Mouse (Mus musculus): ENCODE measurements at regions not wholly inside any gene's neighbourhood (a gene's known extent, or its start where the extent isn't known, plus 50 kb on each side); places are given as distances from the start of the nearest gene placed in this dataset.
A peak's percentile ranks its signal among the peaks of the same experiment; 100 is the strongest.

DNA sequence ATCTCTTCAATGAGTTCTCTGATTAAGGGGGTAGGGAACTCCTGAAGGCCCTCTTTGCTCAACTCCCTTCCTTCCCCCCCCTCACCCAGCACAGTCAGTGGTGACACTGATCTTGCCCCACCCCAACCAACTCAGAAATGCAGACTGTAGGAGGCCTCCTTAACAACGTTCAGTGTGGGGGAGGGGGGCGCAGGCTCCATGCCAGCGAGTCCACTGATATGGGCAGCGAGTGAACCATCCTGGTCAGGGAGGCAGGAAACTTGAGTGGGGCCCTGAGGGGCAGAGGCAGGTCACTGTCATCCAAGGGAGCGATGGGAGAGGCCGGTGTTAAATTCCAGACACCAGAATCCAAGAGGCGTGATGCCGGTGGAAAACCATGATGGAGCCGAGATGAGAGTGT lies 70.5 kb upstream of the Calm2 start:
- Histone ChIP-seq H3K27me3 (no peaks in the 10 kb centered on the region), H3K4me2 (peak overlapping the region; percentile 21), H3K9ac (no peak overlapping the region), H3K36me3 (no peaks in the 10 kb centered on the region), H3K4me3 (replicated peaks) (no peak overlapping the region), H3K4me1 (peaks cover 37% of the 10 kb centered on the region), H3K9me3 (replicated peaks) (no peaks in the 10 kb centered on the region), H3K27ac (no peak overlapping the region)
- peak; percentile 59 for ATAC-seq (replicated peaks; ENCODE audit: low FRiP score)
- WGBS: 27% methylated on average over 9 of the region's 9 CpGs

DNA sequence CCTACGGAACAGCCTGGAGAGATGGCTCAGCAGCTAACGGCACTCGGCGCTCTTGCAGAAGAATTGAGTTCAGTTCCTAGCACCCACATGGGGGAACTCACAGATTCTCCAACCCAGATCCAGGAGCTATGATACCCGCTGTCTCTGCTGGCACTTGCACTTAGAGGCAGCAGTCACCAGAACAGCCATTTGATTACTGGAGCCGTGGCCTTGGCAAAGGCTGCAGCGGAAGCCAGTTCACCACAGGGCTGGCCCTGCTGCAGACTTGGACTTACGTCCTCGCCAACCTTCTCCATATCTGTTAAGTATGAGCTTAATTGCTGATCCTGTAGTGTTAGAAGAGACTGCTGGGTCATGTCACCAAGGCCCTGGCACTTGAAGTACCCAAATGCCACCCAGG lies 72.7 kb upstream of the Calm2 start:
- Histone ChIP-seq H3K4me3 (replicated peaks) (no peak overlapping the region), H3K27me3 (no peaks in the 10 kb centered on the region), H3K36me3 (no peaks in the 10 kb centered on the region), H3K4me2 (no peak overlapping the region), H3K9me3 (replicated peaks) (no peaks in the 10 kb centered on the region), H3K9ac (no peak overlapping the region), H3K27ac (no peak overlapping the region), H3K4me1 (peaks cover 44% of the 10 kb centered on the region)
- ATAC-seq (replicated peaks; ENCODE audit: low FRiP score): no peak
- 90% methylated on average over 9 of the region's 9 CpGs for WGBS

DNA sequence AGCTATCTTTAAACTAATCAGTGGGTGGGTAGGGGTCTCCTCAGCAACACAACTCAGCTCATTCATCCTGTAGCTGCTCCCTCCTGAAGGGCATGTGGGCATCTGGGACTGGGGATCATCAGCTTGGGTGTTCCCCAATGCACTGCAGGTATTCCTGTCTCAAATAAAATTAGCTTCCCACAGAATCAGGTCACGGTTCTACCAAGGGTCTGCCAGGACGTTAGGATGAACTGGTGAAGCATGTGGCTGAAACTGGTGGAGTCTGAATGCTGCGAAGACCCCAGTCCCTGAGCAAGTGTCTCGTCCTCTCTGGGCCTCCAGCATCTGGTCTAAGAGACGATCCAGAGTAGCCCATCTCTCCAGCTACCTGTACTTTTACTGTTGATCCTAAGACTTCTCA lies 74.1 kb upstream of the Calm2 start:
- Histone ChIP-seq H3K9me3 (replicated peaks) (no peaks in the 10 kb centered on the region), H3K4me3 (replicated peaks) (no peak overlapping the region), H3K4me1 (peaks cover 41% of the 10 kb centered on the region), H3K27me3 (no peaks in the 10 kb centered on the region), H3K4me2 (no peak overlapping the region), H3K27ac (no peak overlapping the region), H3K36me3 (no peaks in the 10 kb centered on the region), H3K9ac (no peak overlapping the region)
- ATAC-seq (replicated peaks; ENCODE audit: low FRiP score): no peak
- 91% methylated on average over 5 of the region's 5 CpGs for WGBS

DNA sequence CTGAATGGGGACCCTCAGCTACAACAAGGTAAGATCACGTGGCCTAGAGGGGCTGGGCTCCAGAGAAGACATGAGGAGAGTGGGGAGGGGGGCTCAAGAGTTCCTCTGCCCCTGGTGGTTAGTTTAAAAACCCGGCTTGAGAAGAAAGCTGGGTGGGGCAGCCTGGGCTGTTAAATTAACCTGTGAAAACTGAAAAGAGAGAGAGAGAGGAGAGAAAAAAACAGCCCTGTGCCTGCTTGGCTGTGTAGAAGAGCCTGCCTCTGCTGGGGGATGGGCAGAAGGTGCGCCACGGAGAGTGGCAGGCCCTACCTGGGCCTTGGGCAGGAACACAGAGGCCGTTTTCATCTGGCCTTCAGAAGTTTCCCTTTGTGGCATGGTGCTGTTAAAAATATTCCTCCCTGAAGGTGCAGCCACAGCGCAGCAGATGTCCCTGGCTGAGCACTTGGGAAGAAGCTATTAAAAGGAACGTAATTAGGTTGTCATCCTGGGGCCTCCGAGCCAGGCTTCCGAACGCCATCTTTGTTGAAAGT lies 75.0 kb upstream of the Calm2 start:
- Histone ChIP-seq H3K4me1 (peaks cover 35% of the 10 kb centered on the region), H3K27ac (peak overlapping the region; percentile 9; the same call in 1 of the 2 replicates), H3K4me3 (replicated peaks) (no peak overlapping the region), H3K9me3 (replicated peaks) (no peaks in the 10 kb centered on the region), H3K4me2 (no peak overlapping the region), H3K9ac (no peak overlapping the region), H3K36me3 (no peaks in the 10 kb centered on the region), H3K27me3 (no peaks in the 10 kb centered on the region)
- ATAC-seq (replicated peaks; ENCODE audit: low FRiP score): 0 out of 2 replicates have a peak, but pooled peaks have one; percentile 35
- 36% methylated on average over 10 of the region's 10 CpGs for WGBS

DNA sequence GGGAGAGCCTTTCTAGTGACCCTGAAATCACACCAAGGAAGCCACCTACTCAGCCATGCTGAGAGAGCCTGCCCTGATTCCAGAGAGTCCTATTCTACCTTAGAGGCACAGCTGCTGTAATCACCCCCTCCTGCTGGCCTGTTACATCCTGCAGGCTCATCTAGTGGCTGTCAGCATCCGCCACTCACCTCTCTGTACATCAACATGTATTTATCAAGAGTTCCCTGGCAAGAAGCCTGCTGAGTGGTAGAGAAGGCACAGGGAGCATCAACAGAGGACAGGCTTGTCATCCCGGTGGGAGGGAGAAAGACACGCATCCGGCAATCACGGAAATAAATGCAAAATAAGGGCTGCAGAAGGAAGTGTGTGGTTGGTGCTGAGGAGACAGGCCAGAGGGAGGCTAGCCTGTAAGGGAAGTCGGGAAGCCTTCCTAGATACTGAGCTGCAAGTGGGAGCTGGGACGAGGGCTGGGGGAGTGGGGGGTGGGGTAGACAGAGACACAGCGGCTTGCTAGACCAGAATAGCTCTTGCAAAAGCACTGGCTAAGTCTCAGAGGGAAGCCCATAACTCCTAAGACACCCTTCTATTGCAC lies 75.9 kb upstream of the Calm2 start:
- Histone ChIP-seq H3K4me2 (no peak overlapping the region), H3K4me1 (peaks cover 26% of the 10 kb centered on the region), H3K4me3 (replicated peaks) (no peak overlapping the region), H3K9me3 (replicated peaks) (no peaks in the 10 kb centered on the region), H3K36me3 (no peaks in the 10 kb centered on the region), H3K9ac (no peak overlapping the region), H3K27me3 (no peaks in the 10 kb centered on the region), H3K27ac (peak overlapping the region; percentile 9; the same call in 1 of the 2 replicates)
- WGBS: 23% methylated on average over 8 of the region's 8 CpGs
- ATAC-seq (replicated peaks; ENCODE audit: low FRiP score): peak; percentile 35; the same call in 1 of the 2 replicates

DNA sequence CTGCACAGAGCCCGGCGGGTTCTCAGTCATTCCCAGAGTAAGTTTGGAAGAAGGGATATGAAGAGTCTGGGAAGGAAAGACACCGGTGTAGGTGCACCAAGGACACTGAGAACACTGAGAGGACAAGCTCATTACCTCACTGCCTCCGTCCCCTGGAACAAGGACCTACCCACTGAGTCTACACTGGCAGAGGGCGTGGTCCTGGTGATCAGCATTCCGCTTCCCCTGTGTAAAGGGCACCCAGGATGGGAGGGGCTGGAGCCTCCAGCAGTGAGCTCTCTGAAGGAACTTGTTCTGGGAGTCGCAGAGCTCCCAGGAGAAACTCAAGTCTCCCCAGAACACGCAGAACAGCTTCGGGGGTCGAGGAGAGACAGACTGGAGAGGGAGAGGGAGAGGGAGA lies 76.9 kb upstream of the Calm2 start:
- Histone ChIP-seq H3K27ac (no peak overlapping the region), H3K27me3 (no peaks in the 10 kb centered on the region), H3K4me3 (replicated peaks) (no peak overlapping the region), H3K4me1 (peaks cover 26% of the 10 kb centered on the region), H3K9ac (no peak overlapping the region), H3K36me3 (no peaks in the 10 kb centered on the region), H3K9me3 (replicated peaks) (no peaks in the 10 kb centered on the region), H3K4me2 (no peak overlapping the region)
- WGBS: 39% methylated on average over 10 of the region's 10 CpGs
- no peak for ATAC-seq (replicated peaks; ENCODE audit: low FRiP score)

DNA sequence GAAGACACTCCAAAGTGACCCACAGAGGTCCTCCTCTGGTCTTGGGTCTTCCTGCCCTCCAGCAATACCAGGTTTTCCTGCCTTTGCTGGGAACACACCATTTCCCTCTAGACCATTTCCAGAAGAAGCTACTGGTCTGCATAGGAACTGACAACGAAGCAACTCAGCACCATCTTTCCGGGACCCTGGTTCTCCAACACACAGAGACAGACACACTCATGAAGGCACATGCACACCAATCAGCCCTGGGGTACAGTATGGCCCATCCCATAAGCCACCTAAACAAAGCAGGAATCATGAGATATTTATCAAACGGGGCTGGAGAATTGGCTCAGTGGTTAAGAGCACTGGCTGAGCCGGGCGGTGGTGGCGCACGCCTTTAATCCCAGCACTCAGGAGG lies 80.4 kb upstream of the Calm2 start:
- H3K4me2 ChIP-seq: no peak overlapping the region
- H3K36me3 ChIP-seq: no peaks in the 10 kb centered on the region
- no peak overlapping the region for H3K4me3 ChIP-seq (replicated peaks)
- no peaks in the 10 kb centered on the region for H3K27me3 ChIP-seq
- H3K27ac ChIP-seq: no peak overlapping the region
- H3K9me3 ChIP-seq (replicated peaks): no peaks in the 10 kb centered on the region
- no peak overlapping the region for H3K9ac ChIP-seq
- H3K4me1 ChIP-seq: peaks cover 54% of the 10 kb centered on the region
- ATAC-seq (replicated peaks; ENCODE audit: low FRiP score): no peak
- WGBS: 95% methylated on average over 7 of the region's 7 CpGs

DNA sequence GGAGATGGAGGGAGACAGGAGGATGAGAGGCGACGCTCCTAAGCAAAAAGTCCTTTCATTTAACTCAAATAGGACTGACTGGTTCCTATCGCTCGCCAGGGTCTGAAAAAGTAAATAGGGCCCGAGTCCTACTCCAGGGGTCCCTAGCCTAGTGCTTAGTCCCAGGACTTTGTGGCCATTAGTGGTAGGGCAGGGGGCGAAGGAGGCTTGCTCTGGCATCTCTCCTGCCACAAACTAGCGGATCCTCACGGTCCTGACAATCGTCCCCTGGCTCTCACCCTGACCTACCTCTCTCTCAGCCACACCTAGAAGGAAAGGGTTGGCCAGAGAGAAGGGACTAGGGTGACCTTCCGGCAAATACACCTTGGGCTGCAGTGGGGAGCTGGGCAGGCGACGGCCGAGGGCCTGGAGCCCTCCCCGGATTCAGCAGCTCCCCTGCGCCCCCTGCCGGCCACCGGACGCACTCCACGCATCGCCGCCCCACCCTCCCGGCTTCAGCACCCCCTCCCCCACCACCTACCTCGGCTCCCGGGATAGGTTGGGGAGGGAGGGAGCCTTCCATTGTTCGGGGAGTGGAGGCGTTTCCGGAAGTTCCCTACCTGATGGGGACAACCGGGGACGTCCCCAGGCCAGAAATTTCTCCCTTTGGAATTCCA lies 83.6 kb upstream of the Calm2 start:
- Histone ChIP-seq H3K27me3 (no peaks in the 10 kb centered on the region), H3K9me3 (replicated peaks) (no peaks in the 10 kb centered on the region), H3K4me3 (replicated peaks) (peak overlapping the region; percentile 44), H3K4me1 (peaks cover 44% of the 10 kb centered on the region), H3K27ac (peak overlapping the region; percentile 77; the same call in 1 of the 2 replicates), H3K9ac (0 out of 2 replicates have a peak overlapping the region, but pooled peaks have one; percentile 12), H3K4me2 (peak overlapping the region; percentile 65), H3K36me3 (no peaks in the 10 kb centered on the region)
- WGBS: 12% methylated on average over 29 of the region's 29 CpGs
- ATAC-seq (replicated peaks; ENCODE audit: low FRiP score): peak; percentile 86

DNA sequence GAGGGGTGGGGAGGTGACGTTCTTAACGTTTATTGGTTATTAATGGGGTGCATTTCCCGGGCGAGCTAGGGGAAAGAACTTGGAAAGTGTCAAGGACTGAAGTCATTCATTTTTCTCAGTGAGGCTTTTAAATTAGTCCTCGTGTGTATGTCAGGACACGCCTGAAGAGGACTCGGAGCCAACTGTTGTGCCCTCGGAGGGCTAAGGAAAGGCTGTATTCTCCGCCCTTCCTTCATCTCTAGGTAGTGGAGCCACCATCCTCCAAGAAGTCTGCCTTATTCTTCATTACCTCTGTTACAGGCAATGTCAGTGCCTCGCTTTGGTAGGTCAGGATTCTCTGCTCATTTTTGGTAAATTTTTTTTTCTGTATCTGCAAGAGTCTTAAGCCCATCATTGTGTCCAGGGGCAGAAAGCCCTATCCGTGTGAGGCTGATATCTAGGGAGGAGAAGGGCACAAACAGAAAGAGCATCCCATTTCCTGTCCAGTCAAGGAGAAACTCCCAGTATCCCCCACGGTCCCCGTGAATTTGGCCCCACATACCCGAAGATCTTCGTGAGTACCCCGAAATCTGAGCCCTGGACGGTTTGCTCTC lies 84.2 kb upstream of the Calm2 start:
- Histone ChIP-seq H3K4me1 (peaks cover 44% of the 10 kb centered on the region), H3K36me3 (no peaks in the 10 kb centered on the region), H3K27ac (peak overlapping the region; percentile 77), H3K4me3 (replicated peaks) (peak overlapping the region; percentile 44), H3K9me3 (replicated peaks) (no peaks in the 10 kb centered on the region), H3K4me2 (peak overlapping the region; percentile 65), H3K9ac (0 out of 2 replicates have a peak overlapping the region, but pooled peaks have one; percentile 1), H3K27me3 (no peaks in the 10 kb centered on the region)
- WGBS: 6% methylated on average over 17 of the region's 17 CpGs
- ATAC-seq (replicated peaks; ENCODE audit: low FRiP score): no peak

DNA sequence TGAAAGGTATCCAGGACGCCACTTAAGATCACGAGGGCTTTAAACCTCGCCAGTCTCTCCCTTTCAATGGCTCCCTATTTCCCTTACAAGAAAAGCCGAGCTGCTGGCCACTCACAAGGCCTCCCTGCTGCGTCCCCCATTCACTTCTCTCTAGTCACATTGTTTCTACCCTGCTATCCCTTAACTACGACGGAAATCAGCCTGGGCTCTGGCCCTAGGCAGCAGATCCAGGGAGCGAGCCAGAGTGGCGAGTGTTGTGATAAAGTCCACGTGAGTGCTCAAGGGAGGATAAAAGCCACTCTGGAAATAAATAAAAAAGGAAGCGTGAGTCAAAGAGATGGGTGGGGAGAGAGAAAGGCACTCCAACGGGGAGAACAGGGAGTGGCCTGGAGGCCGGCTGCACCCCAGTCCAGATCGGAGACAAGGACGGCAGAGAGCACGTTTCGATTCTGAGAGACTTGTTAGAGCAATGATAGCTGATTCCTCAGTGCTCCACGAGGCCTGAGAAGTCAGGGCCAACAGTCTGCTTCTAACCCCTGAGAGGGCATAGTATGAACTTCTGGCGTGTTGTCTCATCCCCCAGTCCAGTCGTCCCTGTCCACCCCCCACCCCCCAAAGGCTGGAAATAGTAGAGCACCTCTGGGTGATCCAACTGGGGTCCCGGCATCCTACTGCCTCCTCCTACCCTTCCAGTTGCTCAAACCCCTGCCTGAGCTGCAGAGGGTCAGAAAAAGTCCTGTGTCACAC lies 84.8 kb upstream of the Calm2 start:
- H3K36me3 ChIP-seq: no peaks in the 10 kb centered on the region
- ATAC-seq (replicated peaks; ENCODE audit: low FRiP score): 0 out of 2 replicates have a peak, but pooled peaks have one; percentile 16
- no peaks in the 10 kb centered on the region for H3K9me3 ChIP-seq (replicated peaks)
- H3K9ac ChIP-seq: 0 out of 2 replicates have a peak overlapping the region, but pooled peaks have one; percentile 21
- H3K4me3 ChIP-seq (replicated peaks): peak overlapping the region; percentile 44
- H3K27me3 ChIP-seq: no peaks in the 10 kb centered on the region
- H3K4me2 ChIP-seq: peak overlapping the region; percentile 65
- 5% methylated on average over 21 of the region's 21 CpGs for WGBS
- peak overlapping the region; percentile 77 for H3K27ac ChIP-seq
- H3K4me1 ChIP-seq: peaks cover 44% of the 10 kb centered on the region

DNA sequence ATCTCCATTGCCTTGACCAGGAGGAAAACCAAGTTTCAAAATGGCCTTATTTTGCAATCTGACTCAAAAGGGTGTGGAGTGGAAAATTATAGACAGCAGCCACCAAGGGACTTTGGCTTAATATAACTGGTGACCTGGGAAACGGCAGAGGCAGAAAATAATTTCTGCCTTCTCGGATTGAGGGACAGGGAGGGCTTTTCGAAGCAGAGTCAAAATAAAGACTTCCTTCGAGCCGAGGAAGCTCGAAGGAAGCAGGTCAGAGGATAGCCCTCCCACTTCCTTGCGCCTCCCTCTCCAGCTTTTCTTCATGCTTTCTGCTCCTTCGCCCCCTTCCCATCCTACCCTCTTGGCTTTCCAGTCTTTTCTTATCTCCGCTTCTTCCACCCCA lies 85.4 kb upstream of the Calm2 start:
- 7% methylated on average over 9 of the region's 9 CpGs for WGBS
- H3K4me2 ChIP-seq: peak overlapping the region; percentile 65

More for the DNA sequence above, 85.4 kb upstream of the Calm2 start:
- Histone ChIP-seq H3K4me3 (replicated peaks) (peak overlapping the region; percentile 21), H3K27ac (peak overlapping the region; percentile 77), H3K36me3 (no peaks in the 10 kb centered on the region), H3K9me3 (replicated peaks) (no peaks in the 10 kb centered on the region), H3K9ac (0 out of 2 replicates have a peak overlapping the region, but pooled peaks have one; percentile 21), H3K4me1 (peaks cover 44% of the 10 kb centered on the region), H3K27me3 (no peaks in the 10 kb centered on the region)
- no peak for ATAC-seq (replicated peaks; ENCODE audit: low FRiP score)
